Mouse (Mus musculus) liver, embryonic 14 days (tissue): ENCODE measurements around the gene Tmem199. TPM values are rescaled to one million over a fixed set of nuclear protein-coding genes. Genes with fewer than 3 reads are reported as not detected.

Experiments used
- polyA plus RNA-seq: library from polyadenylated mRNA; depleted of rRNA; stranded (reverse); fragments of >200 nt; gene quantifications from 2 replicates; pipeline ENCODE4 v1.2.3, GENCODE M21; 2012; rRNA removed

Gene Tmem199
- 14.0 and 15.5 TPM in 2 replicates for polyA plus RNA-seq

GRCm38 (mm10) chr11:78512025-78512957 is at the start of gene Tmem199, which contains the start of gene Poldip2:
Tmem199 (minus strand) TSS chr11:78512172.
Poldip2 (plus strand) TSS chr11:78512193.

GRCm38 (mm10) chr11:78550168-78551058 is 38.4 kb upstream of the Tmem199 start, which contains the start of gene Tmem97:
Tmem97 (minus strand) TSS chr11:78550777.

GRCm38 (mm10) chr11:78536080-78536689 is 24.2 kb upstream of the Tmem199 start, which contains the start of the genes Tnfaip1 and Ift20:
Tnfaip1 (minus strand) TSS chr11:78536332.
Ift20 (plus strand) TSS chr11:78536361.

GRCm38 (mm10) chr11:78502909-78503650 is 8.9 kb downstream of the Tmem199 start, which contains the start of gene Sebox:
Sebox (plus strand) TSS chr11:78503447.

GRCm38 (mm10) chr11:78499004-78499403 is 13.0 kb downstream of the Tmem199 start, which contains the start of gene Vtn:
Vtn (plus strand) TSS chr11:78499091.

GRCm38 (mm10) chr11:78497544-78498522 is 14.1 kb downstream of the Tmem199 start, which contains the start of gene Sarm1:
Sarm1 (minus strand) TSS chr11:78497754.

GRCm38 (mm10) chr11:78465568-78466180 is 46.3 kb downstream of the Tmem199 start, which contains the start of gene Slc46a1:
Slc46a1 (plus strand) TSS chr11:78465697.

Other genes with a start within 250 kb of the Tmem199 start
- 0.18 and 0.21 TPM in 2 replicates for gene BC030499, start 221.3 kb downstream of the Tmem199 start, polyA plus RNA-seq
- 36.6 and 42.5 TPM in 2 replicates for gene Spag5, start 210.6 kb downstream of the Tmem199 start, polyA plus RNA-seq
- 4.2 TPM in 2 replicates for gene Aldoc, start 189.2 kb downstream of the Tmem199 start, polyA plus RNA-seq
- 16.9 and 19.0 TPM in 2 replicates for gene Pigs, start 183.8 kb downstream of the Tmem199 start, polyA plus RNA-seq
- 30.0 and 34.5 TPM in 2 replicates for gene Unc119, start 168.7 kb downstream of the Tmem199 start, polyA plus RNA-seq
- gene Foxn1, start 125.6 kb downstream of the Tmem199 start, polyA plus RNA-seq = not detected in 2 replicates
- gene Slc13a2, start 90.0 kb downstream of the Tmem199 start, polyA plus RNA-seq = not detected in 2 replicates
- gene Slc46a1, start 46.5 kb downstream of the Tmem199 start, polyA plus RNA-seq = 3.1 and 3.4 TPM in 2 replicates
- 0.09 TPM in 2 replicates for gene Sarm1, start 14.4 kb downstream of the Tmem199 start, polyA plus RNA-seq
- gene Vtn, start 13.1 kb downstream of the Tmem199 start, polyA plus RNA-seq = 358 and 399 TPM in 2 replicates
- 0.17 and 0.23 TPM in 2 replicates for gene Sebox, start 8.7 kb downstream of the Tmem199 start, polyA plus RNA-seq
- gene Poldip2, start within 50 bp of the Tmem199 start, polyA plus RNA-seq = 24.1 and 28.3 TPM in 2 replicates
- gene Tnfaip1, start 24.2 kb upstream of the Tmem199 start, polyA plus RNA-seq = 6.9 and 7.5 TPM in 2 replicates
- gene Ift20, start 24.2 kb upstream of the Tmem199 start, polyA plus RNA-seq = 39.0 and 48.2 TPM in 2 replicates
- 35.7 and 37.5 TPM in 2 replicates for gene Tmem97, start 38.6 kb upstream of the Tmem199 start, polyA plus RNA-seq
- gene Nlk, start 185.2 kb upstream of the Tmem199 start, polyA plus RNA-seq = 4.7 and 5.2 TPM in 2 replicates
- gene Ccnq, start 239.6 kb upstream of the Tmem199 start, polyA plus RNA-seq = 16.3 and 19.1 TPM in 2 replicates